Mouse (Mus musculus) forebrain, embryonic 11.5 days (tissue): ENCODE measurements around the gene Tmbim7. TPM values are rescaled to one million over a fixed set of nuclear protein-coding genes. Genes with fewer than 3 reads are reported as not detected.
"Not testable (repeated sequence)": the region's sequence is repeated elsewhere in the genome, so short reads cannot be mapped to it uniquely, and the experiment has no call there.

Experiments used
- ATAC-seq: fragments of 200-750 bp; cut with Nextera tagmentation; replicated peaks from 2 replicates; pipeline ENCODE4 v1.8.0; 2017; ENCODE audit warnings: moderate TSS enrichment; ENCODE audit not compliant: low FRiP score
- DNase-seq: peaks from one replicate; pipeline ENCODE4 v3.0.0-alpha.2; 2017; ENCODE audit warnings: low spot score
- H3K27ac ChIP-seq: fragments of 300-500 bp; sonication (generic); 2 replicates; pipeline ENCODE4 v1.5.1; 2014; ENCODE audit warnings: low read depth, low read length
- H3K27me3 ChIP-seq: fragments of 300-500 bp; sonication (generic); 2 replicates; pipeline ENCODE4 v1.6.1; 2014; ENCODE audit warnings: mild to moderate bottlenecking, low read length, mixed read lengths; ENCODE audit not compliant: control insufficient read depth, insufficient read depth
- H3K36me3 ChIP-seq: fragments of 300-500 bp; sonication (generic); 2 replicates; pipeline ENCODE4 v1.6.1; 2014; ENCODE audit warnings: mild to moderate bottlenecking, low read length, moderate library complexity, mixed read lengths; ENCODE audit not compliant: control insufficient read depth, insufficient read depth
- H3K4me1 ChIP-seq: fragments of 300-500 bp; sonication (generic); replicated peaks from 2 replicates; pipeline ENCODE4 v1.6.1; 2014; ENCODE audit warnings: low read length, mixed read lengths; ENCODE audit not compliant: control insufficient read depth, insufficient read depth
- H3K4me2 ChIP-seq: fragments of 300-500 bp; sonication (generic); 2 replicates; pipeline ENCODE4 v1.6.1; 2014; ENCODE audit warnings: low read depth, mild to moderate bottlenecking, low read length, moderate library complexity, mixed read lengths; ENCODE audit not compliant: severe bottlenecking
- H3K4me3 ChIP-seq: fragments of 300-500 bp; sonication (generic); 2 replicates; pipeline ENCODE4 v1.5.1; 2014; ENCODE audit warnings: low read depth, low read length
- H3K9ac ChIP-seq: fragments of 300-500 bp; sonication (generic); 2 replicates; pipeline ENCODE4 v1.6.1; 2014; ENCODE audit warnings: low read length
- H3K9me3 ChIP-seq: fragments of 300-500 bp; sonication (generic); 2 replicates; pipeline ENCODE4 v1.6.1; 2016; ENCODE audit warnings: low read length, mixed read lengths; ENCODE audit not compliant: control insufficient read depth
- WGBS: fragments of 180-500 bp; shearing (Covaris S2); extraction: QIAGEN DNeasy Blood & Tissue Kit; methylation state at CpG from one replicate; pipeline ENCODE4 v1.1.7; 2014; 5-methylcytosine and 5-hydroxymethylcytosine counted together
- polyA plus RNA-seq: library from polyadenylated mRNA; unstranded; fragments of >200 nt; fragmentation: Nextera tagmentation; extraction: Ambion mirVana; gene quantifications from 2 replicates; pipeline ENCODE4 v1.2.1, GENCODE M21; 2014

Gene Tmbim7
- polyA plus RNA-seq, 1 experiment from 2014 or later = not detected

DNA sequence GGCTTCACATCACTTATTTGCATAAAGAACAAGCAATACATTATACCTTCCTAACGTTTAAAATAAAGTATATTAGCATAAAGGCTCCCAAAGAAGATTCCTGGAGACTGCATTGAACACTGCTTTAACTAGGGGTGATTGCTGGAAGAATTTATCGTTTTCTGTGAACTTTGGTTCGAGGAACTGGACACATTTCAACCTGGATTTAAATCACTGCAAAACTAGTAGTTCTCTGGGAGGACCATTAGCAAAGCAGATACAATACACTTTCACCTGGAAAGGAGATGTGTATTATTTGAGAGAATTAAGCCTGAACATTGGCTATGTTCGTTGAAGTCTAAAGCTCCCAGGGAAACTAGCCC lies 2.2 kb upstream of the Tmbim7 start:
- H3K4me2 ChIP-seq = no peak overlapping the region
- ATAC-seq (no peak), DNase-seq (no peak)
- no peaks in the 10 kb centered on the region for H3K36me3 ChIP-seq
- H3K4me1 ChIP-seq = 0 out of 2 replicates have a peak, but pooled peaks cover 2% of the 10 kb centered on the region
- H3K4me3 ChIP-seq = no peak overlapping the region
- no peaks in the 10 kb centered on the region for H3K9me3 ChIP-seq
- H3K27me3 ChIP-seq = no peaks in the 10 kb centered on the region
- H3K27ac ChIP-seq = no peak overlapping the region
- 73% methylated on average over 4 of the region's 4 CpGs for WGBS
- H3K9ac ChIP-seq = no peak overlapping the region

DNA sequence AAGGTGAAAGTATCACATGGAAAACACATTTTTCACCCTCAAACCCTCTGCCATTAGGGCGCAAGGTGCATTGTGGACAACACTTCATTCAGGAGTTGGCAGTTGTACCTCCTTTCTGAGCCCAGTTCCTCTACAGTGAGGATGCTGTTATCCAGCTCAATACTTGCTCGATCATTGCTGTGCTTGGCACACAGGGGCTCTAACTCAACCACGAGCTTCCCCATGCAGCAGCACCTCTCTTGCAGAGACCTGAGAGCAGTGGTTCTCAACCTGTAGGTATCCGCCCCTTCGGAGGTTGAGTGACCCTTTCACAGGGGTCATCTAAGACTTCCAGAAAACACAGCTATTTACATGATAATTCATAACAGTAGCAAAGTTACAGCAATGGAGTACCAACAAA lies 640 bp downstream of the Tmbim7 start:
- H3K4me3 ChIP-seq = no peak overlapping the region
- no peaks in the 10 kb centered on the region for H3K36me3 ChIP-seq
- no peaks in the 10 kb centered on the region for H3K27me3 ChIP-seq
- no peak overlapping the region for H3K4me2 ChIP-seq
- 88% methylated on average over 5 of the region's 5 CpGs for WGBS
- DNase-seq (no peak), ATAC-seq (no peak)
- no peak overlapping the region for H3K27ac ChIP-seq
- H3K9me3 ChIP-seq = no peaks in the 10 kb centered on the region
- H3K9ac ChIP-seq = no peak overlapping the region
- H3K4me1 ChIP-seq = no peaks in the 10 kb centered on the region

DNA sequence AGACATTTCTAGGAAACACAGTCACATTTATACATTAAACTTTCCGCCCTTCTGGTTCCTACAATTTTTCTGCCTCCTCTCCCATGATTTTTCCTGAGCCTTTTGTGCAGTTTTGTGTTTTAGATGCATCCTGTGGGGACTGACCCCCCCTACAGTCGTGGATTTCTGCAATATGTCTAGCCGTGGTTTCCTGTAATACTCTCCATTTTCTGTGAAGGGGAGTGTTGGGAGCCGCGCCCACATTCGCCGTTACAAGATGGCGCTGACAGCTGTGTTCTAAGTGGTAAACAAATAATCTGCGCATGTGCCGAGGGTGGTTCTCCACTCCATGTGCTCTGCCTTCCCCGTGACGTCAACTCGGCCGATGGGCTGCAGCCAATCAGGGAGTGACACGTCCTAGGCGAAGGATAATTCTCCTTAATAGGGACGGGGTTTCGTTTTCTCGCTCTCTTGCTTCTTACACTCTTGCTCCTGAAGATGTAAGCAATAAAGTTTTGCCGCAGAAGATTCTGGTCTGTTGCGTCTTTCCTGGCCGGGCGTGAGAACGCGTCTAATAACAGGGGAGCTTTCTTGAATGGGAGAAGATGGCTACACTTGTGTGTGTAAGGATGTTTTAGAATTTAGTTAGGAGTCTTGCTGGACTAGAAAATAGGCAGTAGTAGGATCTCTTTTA lies 2.1 kb downstream of the Tmbim7 start:
- WGBS = 93% methylated on average over 15 of the region's 25 CpGs
- not testable (repeated sequence) for H3K9ac ChIP-seq

DNA sequence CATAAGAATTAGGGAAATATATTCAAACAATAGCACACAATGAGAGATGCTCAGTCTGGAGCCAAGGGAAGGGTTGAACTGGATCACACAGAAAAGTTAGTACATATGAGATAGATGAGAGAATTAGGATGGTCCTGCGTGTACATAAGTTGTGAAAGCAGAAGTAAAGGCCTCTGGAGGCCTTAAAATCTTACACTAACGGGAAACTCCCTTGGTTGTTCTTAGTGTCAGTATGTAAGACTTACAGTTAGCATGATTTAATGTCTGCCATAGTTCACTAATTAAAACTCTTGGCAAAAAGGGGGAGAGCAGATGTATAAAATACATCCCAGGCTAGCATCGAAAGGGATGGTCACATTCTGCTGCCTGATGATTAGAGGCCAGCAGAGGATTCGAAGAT lies 2.8 kb downstream of the Tmbim7 start:
- Histone ChIP-seq H3K9ac (no peak overlapping the region), H3K4me3 (no peak overlapping the region), H3K36me3 (no peaks in the 10 kb centered on the region), H3K27ac (no peak overlapping the region), H3K4me2 (no peak overlapping the region), H3K27me3 (no peaks in the 10 kb centered on the region), H3K4me1 (no peaks in the 10 kb centered on the region), H3K9me3 (no peaks in the 10 kb centered on the region)
- ATAC-seq = no peak
- WGBS = 91% methylated on average over 4 of the region's 4 CpGs
- no peak for DNase-seq

More for the DNA sequence above, 2.1 kb downstream of the Tmbim7 start:
- H3K4me1 ChIP-seq, H3K4me3 ChIP-seq, H3K27me3 ChIP-seq, ATAC-seq, H3K36me3 ChIP-seq, H3K9me3 ChIP-seq, H3K4me2 ChIP-seq, H3K27ac ChIP-seq, DNase-seq: not testable (repeated sequence)

DNA sequence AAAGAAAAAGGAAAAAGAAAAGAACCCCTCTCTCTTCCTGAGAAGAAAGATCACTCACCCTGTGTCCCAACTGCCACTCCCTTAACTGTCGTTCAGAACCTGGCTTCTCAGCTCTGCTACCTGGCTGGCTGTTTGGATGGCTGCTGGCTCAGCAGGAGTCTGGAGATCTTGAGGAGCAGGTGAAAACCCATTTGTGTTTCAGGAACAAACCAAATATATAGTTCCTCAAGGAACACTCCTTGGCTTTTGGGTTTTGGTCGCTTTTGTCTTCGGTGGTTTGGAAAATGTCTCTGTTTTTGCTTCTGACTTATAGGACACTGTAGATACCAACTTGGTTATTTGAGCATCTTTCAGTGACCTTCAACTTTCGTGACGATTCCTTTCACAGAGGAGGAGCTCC lies 6.1 kb downstream of the Tmbim7 start, which contains the start of gene Gatad1:
Gene Gatad1 (minus strand): TSS at position 101 of the 400 bp plus-strand sequence.
- no peak for ATAC-seq
- Histone ChIP-seq H3K27ac (no peak within 1 kb of the TSS), H3K36me3 (no peaks in the 10 kb centered on the region), H3K27me3 (no peaks in the 10 kb centered on the region), H3K4me3 (no peak within 1 kb of the TSS), H3K9me3 (no peaks in the 10 kb centered on the region), H3K4me2 (no peak within 1 kb of the TSS), H3K4me1 (no peaks in the 10 kb centered on the region), H3K9ac (no peak within 1 kb of the TSS)
- WGBS = 79% methylated on average over 5 of the region's 5 CpGs
- DNase-seq = no peak

DNA sequence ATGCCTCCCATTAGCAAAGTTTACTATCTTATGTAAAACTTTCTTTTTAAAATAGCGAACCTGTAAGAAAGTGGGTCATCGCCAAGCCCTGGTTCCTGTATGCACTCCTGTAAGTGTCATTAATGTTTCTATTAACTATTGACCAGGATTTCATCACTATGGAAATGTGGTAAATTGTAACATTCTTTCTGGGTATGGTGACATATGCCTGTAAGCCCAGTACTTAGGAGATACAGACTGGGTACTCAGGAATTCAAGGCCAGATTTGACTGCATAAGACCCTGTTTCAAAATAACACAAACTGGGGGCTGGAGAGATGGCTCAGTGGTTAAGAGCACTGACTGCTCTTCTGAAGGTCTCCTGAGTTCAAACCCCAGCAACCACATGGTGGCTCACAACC lies 14.2 kb downstream of the Tmbim7 start:
- Histone ChIP-seq H3K9me3 (no peaks in the 10 kb centered on the region), H3K4me1 (no peaks in the 10 kb centered on the region), H3K9ac (no peak overlapping the region), H3K36me3 (no peaks in the 10 kb centered on the region), H3K27me3 (no peaks in the 10 kb centered on the region), H3K27ac (no peak overlapping the region), H3K4me2 (no peak overlapping the region), H3K4me3 (no peak overlapping the region)
- DNase-seq = no peak
- no peak for ATAC-seq
- WGBS = 90% methylated on average over 2 of the region's 2 CpGs

DNA sequence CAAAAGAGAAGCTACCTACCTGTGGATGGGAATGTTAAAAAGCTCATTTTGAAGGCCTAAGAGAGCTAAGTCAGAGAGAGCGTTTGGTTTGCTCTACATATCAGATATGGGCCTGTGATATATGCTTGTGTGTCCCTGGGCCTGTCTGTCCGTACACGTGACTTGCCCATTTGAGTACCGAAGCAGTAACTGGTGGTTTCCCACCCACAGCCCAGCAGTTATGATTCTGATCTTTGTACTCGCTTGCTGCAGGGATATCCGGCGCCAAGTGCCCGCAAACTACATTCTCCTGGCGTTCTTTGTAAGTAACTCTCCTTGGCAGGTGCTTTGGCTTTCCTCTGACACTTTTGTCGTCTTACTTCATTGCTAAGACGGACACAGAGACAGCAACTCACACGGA lies 15.6 kb downstream of the Tmbim7 start:
- Histone ChIP-seq H3K4me1 (no peaks in the 10 kb centered on the region), H3K36me3 (no peaks in the 10 kb centered on the region), H3K4me3 (no peak overlapping the region), H3K27me3 (no peaks in the 10 kb centered on the region), H3K4me2 (no peak overlapping the region), H3K27ac (no peak overlapping the region), H3K9me3 (no peaks in the 10 kb centered on the region), H3K9ac (no peak overlapping the region)
- DNase-seq (no peak), ATAC-seq (no peak)
- 90% methylated on average over 12 of the region's 12 CpGs for WGBS

DNA sequence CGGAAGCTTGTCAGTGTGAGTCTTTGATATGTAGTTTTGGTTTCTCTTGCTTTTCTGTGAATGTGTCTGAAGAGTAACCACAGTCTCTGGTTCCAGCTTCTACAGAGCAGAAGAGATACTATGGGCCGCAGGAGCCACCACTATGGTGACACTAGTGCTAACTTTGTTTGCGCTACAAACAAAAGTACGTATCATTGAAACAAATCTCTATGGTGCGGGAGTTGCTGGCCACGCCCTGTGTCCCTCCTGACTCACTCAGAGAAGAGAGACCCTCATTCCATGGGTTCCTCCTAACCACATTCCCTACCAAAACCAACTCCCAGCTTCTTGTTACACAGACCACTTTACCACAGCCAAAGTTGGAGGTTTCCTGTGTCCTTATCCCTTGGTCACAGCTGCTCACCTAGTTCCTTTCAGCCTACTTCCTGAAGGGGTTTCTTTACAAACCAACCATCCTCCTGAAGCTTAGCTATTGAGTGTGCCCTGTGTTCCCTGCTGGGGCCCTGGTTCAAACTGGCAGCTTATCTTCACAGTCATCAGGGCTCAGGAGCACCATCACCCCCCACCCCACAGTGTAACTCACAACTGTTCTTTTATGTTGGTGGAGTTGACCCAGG lies 19.1 kb downstream of the Tmbim7 start:
- H3K36me3 ChIP-seq = no peaks in the 10 kb centered on the region
- no peak overlapping the region for H3K27ac ChIP-seq
- ATAC-seq (no peak), DNase-seq (no peak)
- H3K27me3 ChIP-seq = no peaks in the 10 kb centered on the region
- H3K4me2 ChIP-seq = no peak overlapping the region
- H3K4me1 ChIP-seq = no peaks in the 10 kb centered on the region
- 87% methylated on average over 6 of the region's 6 CpGs for WGBS
- H3K9me3 ChIP-seq = no peaks in the 10 kb centered on the region
- no peak overlapping the region for H3K9ac ChIP-seq
- no peak overlapping the region for H3K4me3 ChIP-seq

DNA sequence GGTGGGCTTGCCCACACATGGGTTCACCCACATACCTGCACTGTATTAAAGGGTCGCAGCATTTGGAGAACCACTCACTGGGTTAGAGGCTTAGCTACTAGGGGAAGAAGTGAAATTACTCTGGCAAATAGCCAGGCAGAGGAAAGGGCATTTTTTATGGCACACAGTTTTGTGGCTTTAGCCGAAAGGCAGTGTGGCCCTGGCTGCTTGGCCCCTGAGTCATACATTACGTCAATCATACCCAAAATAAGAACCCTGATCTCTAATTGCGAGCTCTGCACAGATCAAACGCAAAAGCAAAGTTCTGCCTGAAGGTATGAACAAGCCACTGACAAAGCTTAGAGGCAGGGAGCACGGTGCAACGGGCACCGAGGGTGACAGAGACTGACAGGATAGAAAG lies 37.3 kb downstream of the Tmbim7 start:
- DNase-seq (no peak), ATAC-seq (no peak)
- Histone ChIP-seq H3K4me2 (no peak overlapping the region), H3K36me3 (peaks cover 6% of the 10 kb centered on the region; the same call in 1 of the 2 replicates), H3K4me1 (no peaks in the 10 kb centered on the region), H3K27ac (no peak overlapping the region), H3K9me3 (no peaks in the 10 kb centered on the region), H3K4me3 (no peak overlapping the region), H3K27me3 (no peaks in the 10 kb centered on the region), H3K9ac (no peak overlapping the region)
- WGBS = 96% methylated on average over 8 of the region's 8 CpGs
